Mouse (Mus musculus) hindbrain, embryonic 15.5 days (tissue): ENCODE measurements around the gene Atxn7l1. TPM values are rescaled to one million over a fixed set of nuclear protein-coding genes. Genes with fewer than 3 reads are reported as not detected.
A peak's percentile ranks its signal among the peaks of the same experiment; 100 is the strongest.

Source experiments
- ATAC-seq: fragments of 200-750 bp; cut with Nextera tagmentation; 2 replicates; pipeline ENCODE4 v1.8.0; 2017; ENCODE audit warnings: low read depth, moderate number of reproducible peaks, moderate TSS enrichment; ENCODE audit not compliant: low FRiP score
- H3K27ac ChIP-seq: fragments of 300-500 bp; sonication (generic); replicated peaks from 2 replicates; pipeline ENCODE4 v1.5.1; 2015; ENCODE audit warnings: mild to moderate bottlenecking, inconsistent platforms
- H3K27me3 ChIP-seq: fragments of 300-500 bp; sonication (generic); 2 replicates; pipeline ENCODE4 v1.6.1; 2015; ENCODE audit warnings: control low read depth, inconsistent platforms
- H3K36me3 ChIP-seq: fragments of 300-500 bp; sonication (generic); 2 replicates; pipeline ENCODE4 v1.6.1; 2015; ENCODE audit warnings: control low read depth, inconsistent platforms
- H3K4me1 ChIP-seq: fragments of 300-500 bp; sonication (generic); replicated peaks from 2 replicates; pipeline ENCODE4 v1.6.1; 2015; ENCODE audit warnings: control low read depth, inconsistent platforms
- H3K4me2 ChIP-seq: fragments of 300-500 bp; sonication (generic); 2 replicates; pipeline ENCODE4 v1.6.1; 2015; ENCODE audit warnings: moderate library complexity, mild to moderate bottlenecking, inconsistent platforms
- H3K4me3 ChIP-seq: fragments of 300-500 bp; sonication (generic); 2 replicates; pipeline ENCODE4 v1.5.1; 2015; ENCODE audit warnings: mild to moderate bottlenecking, inconsistent platforms
- H3K9ac ChIP-seq: fragments of 300-500 bp; sonication (generic); 2 replicates; pipeline ENCODE4 v1.6.1; 2015; ENCODE audit warnings: inconsistent platforms
- H3K9me3 ChIP-seq: fragments of 300-500 bp; sonication (generic); 2 replicates; pipeline ENCODE4 v1.6.1; 2016; ENCODE audit warnings: control low read depth, inconsistent platforms
- WGBS: fragments of 180-500 bp; shearing (Covaris S2); methylation state at CpG from one replicate; pipeline ENCODE4 v1.1.7; 2015; 5-methylcytosine and 5-hydroxymethylcytosine counted together
- polyA plus RNA-seq: library from polyadenylated mRNA; unstranded; fragments of >200 nt; fragmentation: Nextera tagmentation; extraction: Ambion mirVana; gene quantifications from 2 replicates; pipeline ENCODE4 v1.2.1, GENCODE M21; 2015

Gene Atxn7l1
- polyA plus RNA-seq, 1 experiment from 2014 or later, result 23.6 TPM

DNA sequence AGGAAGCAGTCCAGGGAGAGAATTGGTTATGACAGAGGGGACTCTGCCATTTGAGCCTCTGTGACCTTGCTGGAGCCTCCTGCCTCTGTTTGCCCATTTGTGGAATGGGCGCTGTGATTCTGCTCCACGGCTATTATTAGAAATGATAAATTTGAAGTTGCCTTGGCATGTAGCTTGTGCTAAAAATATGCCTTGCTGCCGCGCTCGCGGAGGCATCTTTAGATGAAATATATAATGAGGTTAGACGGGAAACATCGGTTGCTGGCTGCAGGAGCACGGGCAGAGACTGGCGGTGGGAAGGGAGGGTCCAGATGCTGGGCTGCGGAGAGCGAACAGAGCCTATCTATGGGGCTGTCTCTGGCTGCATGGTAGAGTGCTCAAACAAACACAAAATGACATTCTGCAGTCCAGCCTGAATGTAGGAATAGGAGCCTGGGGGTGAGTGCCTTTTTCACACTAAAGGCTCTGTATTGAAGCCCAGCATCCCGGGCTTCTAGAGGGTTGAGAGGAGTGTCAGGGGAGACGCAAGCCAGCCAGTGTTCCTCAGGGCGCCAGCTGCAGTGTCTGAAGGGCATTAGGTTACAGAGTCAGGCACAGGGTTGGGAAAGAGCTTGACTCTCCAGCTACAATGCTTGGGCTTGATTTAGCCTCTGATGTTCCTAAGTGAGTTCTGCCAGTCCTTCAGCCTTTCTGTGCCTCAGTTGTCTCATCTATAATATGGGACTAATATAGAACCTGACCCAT, 96.8 kb downstream of the Atxn7l1 start:
- Histone ChIP-seq H3K27ac (peak overlapping the region; percentile 57), H3K36me3 (no peaks in the 10 kb centered on the region), H3K4me2 (no peak overlapping the region)

DNA sequence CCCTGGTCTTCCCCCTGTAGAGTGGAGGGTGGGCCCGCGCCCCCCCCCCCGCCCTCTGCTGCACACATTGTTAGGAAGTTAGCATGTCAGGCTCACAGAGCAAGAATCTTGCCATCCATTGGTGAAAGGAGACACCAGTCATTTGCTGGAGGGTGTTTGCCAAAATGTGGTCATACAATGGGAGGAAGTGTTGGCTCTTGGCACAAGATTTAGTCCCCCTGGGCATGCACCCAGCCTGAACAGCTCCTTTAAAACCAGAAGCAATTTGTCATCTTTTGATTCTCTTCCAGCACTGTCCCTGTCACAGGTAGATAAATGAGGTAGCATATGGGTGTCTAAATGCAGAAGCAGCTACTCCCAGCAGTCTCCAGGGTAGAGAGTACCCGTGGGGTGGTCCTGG, 98.0 kb downstream of the Atxn7l1 start:
- Histone ChIP-seq H3K4me2 (no peak overlapping the region), H3K27ac (peak overlapping the region; percentile 56; the same call in 1 of the 2 replicates), H3K36me3 (peaks cover 3% of the 10 kb centered on the region; the same call in 1 of the 2 replicates), H3K9me3 (peaks cover 2% of the 10 kb centered on the region; the same call in 1 of the 2 replicates), H3K27me3 (no peaks in the 10 kb centered on the region), H3K4me3 (no peak overlapping the region), H3K9ac (no peak overlapping the region), H3K4me1 (peaks cover 54% of the 10 kb centered on the region)
- WGBS, result 68% methylated on average over 4 of the region's 4 CpGs
- ATAC-seq, result peak; percentile 12; the same call in 1 of the 2 replicates

More for the DNA sequence above, 96.8 kb downstream of the Atxn7l1 start:
- no peak overlapping the region for H3K4me3 ChIP-seq
- H3K27me3 ChIP-seq, result no peaks in the 10 kb centered on the region
- peaks cover 3% of the 10 kb centered on the region; the same call in 1 of the 2 replicates for H3K9me3 ChIP-seq
- no peak overlapping the region for H3K9ac ChIP-seq
- peaks cover 54% of the 10 kb centered on the region for H3K4me1 ChIP-seq
- 38% methylated on average over 15 of the region's 15 CpGs for WGBS
- no peak for ATAC-seq

DNA sequence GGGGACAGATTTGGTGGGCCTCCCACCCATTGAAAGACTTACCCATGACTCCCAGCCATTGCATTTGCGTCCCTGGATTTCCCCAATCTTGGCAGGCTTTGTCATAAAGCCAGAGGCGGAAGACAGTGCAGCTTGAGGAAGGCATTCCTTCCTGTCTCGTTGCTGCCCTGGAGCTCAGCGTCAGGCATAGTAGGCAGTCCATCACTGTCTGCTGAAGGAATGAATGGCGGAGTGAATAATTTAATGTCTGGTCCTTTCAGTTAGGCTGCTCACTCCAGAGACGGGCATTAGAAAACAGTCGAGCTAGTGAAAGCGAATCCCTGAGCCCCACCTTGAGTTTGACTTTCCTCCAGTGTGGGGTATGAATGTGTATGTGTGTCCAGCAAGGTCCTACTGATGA, 99.4 kb downstream of the Atxn7l1 start:
- Histone ChIP-seq H3K4me2 (no peak overlapping the region), H3K9me3 (no peaks in the 10 kb centered on the region), H3K27ac (0 out of 2 replicates have a peak overlapping the region, but pooled peaks have one; percentile 17), H3K36me3 (peaks cover 4% of the 10 kb centered on the region; the same call in 1 of the 2 replicates), H3K4me1 (peaks cover 57% of the 10 kb centered on the region), H3K4me3 (no peak overlapping the region), H3K27me3 (no peaks in the 10 kb centered on the region), H3K9ac (no peak overlapping the region)
- ATAC-seq, result no peak
- WGBS, result 24% methylated on average over 8 of the region's 8 CpGs

DNA sequence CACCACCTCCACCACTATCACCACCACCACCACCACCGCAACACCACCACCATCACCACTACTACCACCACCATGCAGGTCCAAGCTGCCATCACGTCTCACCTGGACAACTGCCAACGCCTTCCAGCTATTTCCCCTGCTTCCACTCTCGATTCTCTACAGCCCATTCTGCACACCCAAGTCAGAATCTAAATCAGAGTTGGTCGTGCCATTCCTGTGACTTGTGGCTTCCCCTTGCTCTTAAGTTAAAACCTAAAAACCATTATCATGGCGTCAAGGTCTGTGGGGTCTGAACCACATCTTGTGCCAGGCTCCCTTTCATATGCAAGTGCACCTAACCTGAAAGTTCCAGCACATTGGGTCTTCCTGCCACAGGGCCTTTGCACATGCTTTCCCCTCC, 102.7 kb downstream of the Atxn7l1 start:
- no peak overlapping the region for H3K27ac ChIP-seq
- H3K9ac ChIP-seq, result no peak overlapping the region
- H3K27me3 ChIP-seq, result no peaks in the 10 kb centered on the region
- no peak overlapping the region for H3K4me3 ChIP-seq
- H3K4me1 ChIP-seq, result peaks cover 59% of the 10 kb centered on the region
- no peaks in the 10 kb centered on the region for H3K9me3 ChIP-seq
- no peak for ATAC-seq
- H3K4me2 ChIP-seq, result no peak overlapping the region
- 94% methylated on average over 6 of the region's 6 CpGs for WGBS
- H3K36me3 ChIP-seq, result peaks cover 4% of the 10 kb centered on the region; the same call in 1 of the 2 replicates

DNA sequence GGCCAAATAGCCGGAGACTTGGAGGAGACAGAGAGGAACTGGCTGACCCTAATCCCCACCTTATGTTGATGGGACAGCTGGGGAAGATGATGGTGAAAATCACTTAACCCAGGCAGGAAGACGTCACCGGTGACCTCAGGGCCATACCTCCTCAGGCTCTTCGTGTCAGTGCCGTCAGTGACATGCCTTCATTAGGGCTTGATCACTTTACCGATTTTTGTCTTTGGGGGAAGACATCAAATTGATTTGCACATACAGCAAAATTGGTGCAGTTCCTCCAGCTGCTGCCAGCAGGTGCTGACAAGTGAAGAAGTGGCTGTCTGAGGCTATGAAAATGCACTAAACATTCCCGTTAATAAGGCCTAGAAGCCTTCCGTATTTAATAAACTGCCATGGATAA, 103.9 kb downstream of the Atxn7l1 start:
- peaks cover 47% of the 10 kb centered on the region for H3K4me1 ChIP-seq
- ATAC-seq, result no peak
- H3K9me3 ChIP-seq, result no peaks in the 10 kb centered on the region
- H3K27me3 ChIP-seq, result no peaks in the 10 kb centered on the region
- peaks cover 4% of the 10 kb centered on the region; the same call in 1 of the 2 replicates for H3K36me3 ChIP-seq
- H3K9ac ChIP-seq, result no peak overlapping the region
- WGBS, result 50% methylated on average over 8 of the region's 8 CpGs
- no peak overlapping the region for H3K4me2 ChIP-seq
- no peak overlapping the region for H3K27ac ChIP-seq
- no peak overlapping the region for H3K4me3 ChIP-seq

DNA sequence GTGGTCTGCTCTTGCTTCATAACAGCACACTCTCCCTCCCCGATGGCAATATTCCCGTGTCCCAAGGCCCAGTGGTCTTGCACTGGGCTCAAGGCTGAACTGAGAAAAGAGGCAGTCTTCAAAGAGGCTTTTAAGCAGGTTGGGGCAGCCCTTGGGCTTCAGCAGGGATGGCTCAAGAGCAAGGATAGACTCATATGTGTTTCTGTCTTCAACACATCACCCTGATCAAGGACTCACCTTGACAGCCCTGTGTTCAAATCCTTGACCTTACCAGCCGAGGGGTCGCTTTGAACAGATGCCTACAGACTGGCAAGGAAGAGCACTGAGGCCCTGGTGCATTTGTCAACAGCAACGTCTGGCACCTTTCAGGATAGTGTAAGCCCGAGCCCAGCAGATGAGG, 105.1 kb downstream of the Atxn7l1 start:
- Histone ChIP-seq H3K27ac (peak overlapping the region; percentile 61; the same call in 1 of the 2 replicates), H3K4me1 (peaks cover 39% of the 10 kb centered on the region), H3K36me3 (peaks cover 4% of the 10 kb centered on the region; the same call in 1 of the 2 replicates), H3K4me2 (no peak overlapping the region), H3K9me3 (no peaks in the 10 kb centered on the region), H3K4me3 (no peak overlapping the region), H3K27me3 (no peaks in the 10 kb centered on the region), H3K9ac (no peak overlapping the region)
- WGBS, result 75% methylated on average over 6 of the region's 6 CpGs
- peak; percentile 36; the same call in 1 of the 2 replicates for ATAC-seq

DNA sequence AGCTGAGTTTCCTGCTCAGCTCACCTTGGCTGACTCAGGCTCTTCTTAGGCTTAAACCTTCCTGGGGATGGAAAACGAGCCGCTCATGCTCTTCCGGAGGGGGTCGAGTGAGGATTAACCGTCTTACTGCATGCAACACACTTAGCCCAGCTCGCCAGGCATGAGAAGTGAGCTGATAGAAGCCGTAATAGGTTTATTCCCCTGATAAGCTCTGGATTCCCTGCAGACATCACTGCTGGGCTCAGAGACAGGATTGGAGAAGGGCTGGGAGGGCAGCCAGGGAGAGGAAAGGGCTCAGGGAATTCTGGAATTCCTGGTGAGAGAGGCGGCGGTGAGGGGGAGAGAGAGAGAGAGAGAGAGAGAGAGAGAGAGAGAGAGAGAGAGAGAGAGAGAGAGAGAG, 105.7 kb downstream of the Atxn7l1 start:
- Histone ChIP-seq H3K9me3 (no peaks in the 10 kb centered on the region), H3K9ac (no peak overlapping the region), H3K27ac (peak overlapping the region; percentile 65), H3K4me3 (no peak overlapping the region), H3K36me3 (peaks cover 4% of the 10 kb centered on the region; the same call in 1 of the 2 replicates), H3K4me1 (peaks cover 35% of the 10 kb centered on the region), H3K27me3 (no peaks in the 10 kb centered on the region), H3K4me2 (no peak overlapping the region)
- WGBS, result 40% methylated on average over 9 of the region's 9 CpGs
- ATAC-seq, result no peak

DNA sequence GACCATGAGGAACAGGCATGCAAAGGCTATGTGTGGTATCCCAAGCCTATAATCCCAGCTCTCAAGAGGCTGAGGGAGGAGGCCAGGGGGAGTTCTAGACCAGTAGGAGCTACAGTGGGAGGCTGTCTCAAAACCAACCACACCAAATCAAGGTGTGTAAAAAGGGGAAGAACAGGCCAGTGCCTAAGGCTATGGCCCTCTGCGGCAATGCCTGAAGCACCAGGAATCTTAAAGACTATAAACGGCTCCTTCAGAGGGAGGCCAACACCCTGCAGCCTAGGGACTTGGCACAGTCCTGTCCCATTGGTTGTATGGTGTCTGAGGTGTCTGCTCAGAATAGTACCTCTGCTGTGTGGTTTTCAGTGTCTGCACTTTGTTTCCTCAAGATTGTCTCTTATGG, 107.8 kb downstream of the Atxn7l1 start:
- 92% methylated on average over 2 of the region's 2 CpGs for WGBS
- Histone ChIP-seq H3K4me3 (no peak overlapping the region), H3K4me2 (no peak overlapping the region), H3K9me3 (no peaks in the 10 kb centered on the region), H3K27me3 (no peaks in the 10 kb centered on the region), H3K36me3 (peaks cover 4% of the 10 kb centered on the region; the same call in 1 of the 2 replicates), H3K27ac (no peak overlapping the region), H3K4me1 (peaks cover 31% of the 10 kb centered on the region), H3K9ac (no peak overlapping the region)
- ATAC-seq, result no peak

DNA sequence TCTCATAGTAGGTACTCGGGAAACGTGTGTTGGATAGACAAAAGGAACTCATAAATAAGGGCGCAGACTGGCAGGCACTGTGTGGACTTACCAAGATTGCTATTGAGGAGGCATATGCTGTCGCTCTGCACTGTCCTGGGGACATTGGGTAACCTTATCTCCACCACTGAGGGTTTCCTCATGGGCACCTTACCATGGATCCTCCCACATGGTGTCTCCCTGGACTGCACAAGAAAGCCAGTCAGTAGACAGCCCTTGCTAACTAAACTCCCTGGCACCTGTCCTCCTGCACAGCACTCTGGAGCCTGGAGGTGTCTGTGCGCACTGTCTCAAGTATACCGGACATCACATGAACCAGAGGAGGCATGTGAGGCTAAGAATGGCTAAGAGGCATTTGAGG, 108.9 kb downstream of the Atxn7l1 start:
- ATAC-seq, result no peak
- 94% methylated on average over 6 of the region's 6 CpGs for WGBS
- H3K27me3 ChIP-seq, result no peaks in the 10 kb centered on the region
- H3K36me3 ChIP-seq, result no peaks in the 10 kb centered on the region
- no peak overlapping the region for H3K4me2 ChIP-seq
- no peak overlapping the region for H3K4me3 ChIP-seq
- H3K9ac ChIP-seq, result no peak overlapping the region
- H3K4me1 ChIP-seq, result peaks cover 28% of the 10 kb centered on the region
- H3K27ac ChIP-seq, result no peak overlapping the region
- no peaks in the 10 kb centered on the region for H3K9me3 ChIP-seq

DNA sequence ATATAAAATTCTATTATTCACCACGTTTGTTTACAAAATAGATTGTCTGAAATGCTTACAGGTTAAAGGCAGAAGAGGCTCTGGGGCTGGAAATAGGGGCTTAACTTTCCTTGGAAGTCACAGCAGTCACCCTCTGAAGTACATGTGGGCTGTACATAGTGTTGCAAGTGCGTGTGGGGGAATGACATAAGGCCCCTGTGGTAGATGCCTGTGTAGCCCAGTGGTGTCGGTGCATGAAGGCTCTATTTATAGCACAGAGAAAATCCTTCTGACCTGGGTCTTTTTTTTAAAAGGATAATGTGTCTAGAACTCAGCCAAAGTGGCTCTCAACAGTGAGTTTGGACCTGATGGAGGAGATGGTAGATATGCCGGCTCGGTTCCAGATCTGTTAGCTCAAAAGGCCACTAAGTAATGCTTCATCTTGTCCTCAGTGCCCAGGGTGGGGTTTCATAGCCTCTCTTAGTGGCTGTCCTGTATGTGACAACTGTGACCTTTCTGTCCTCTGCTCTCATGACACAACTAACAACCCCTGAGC, 111.6 kb downstream of the Atxn7l1 start:
- H3K27me3 ChIP-seq, result no peaks in the 10 kb centered on the region
- H3K4me1 ChIP-seq, result 0 out of 2 replicates have a peak, but pooled peaks cover 11% of the 10 kb centered on the region
- H3K27ac ChIP-seq, result no peak overlapping the region
- no peak overlapping the region for H3K4me2 ChIP-seq
- no peak overlapping the region for H3K9ac ChIP-seq
- WGBS, result 93% methylated on average over 5 of the region's 5 CpGs
- no peak overlapping the region for H3K4me3 ChIP-seq
- no peaks in the 10 kb centered on the region for H3K9me3 ChIP-seq
- H3K36me3 ChIP-seq, result no peaks in the 10 kb centered on the region
- ATAC-seq, result no peak

DNA sequence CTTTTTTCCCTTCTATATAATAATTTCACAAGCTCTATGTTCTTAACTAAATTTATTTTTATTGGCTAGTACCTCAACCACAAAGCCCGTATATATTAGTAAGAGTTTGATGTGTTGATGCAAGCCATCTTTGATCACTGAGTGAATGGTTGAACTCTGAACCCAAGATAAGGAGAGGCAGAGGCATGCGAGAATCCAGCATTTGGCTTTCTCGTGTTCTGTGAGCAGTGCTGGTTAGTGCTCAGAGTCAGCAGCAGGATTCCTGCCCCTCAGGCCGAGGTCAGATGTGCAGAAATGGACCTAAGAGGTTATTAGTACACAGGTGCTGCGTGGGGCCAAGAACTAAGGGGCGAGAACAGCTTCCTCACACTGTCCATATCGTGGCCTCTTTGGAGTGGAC, 113.1 kb downstream of the Atxn7l1 start:
- no peaks in the 10 kb centered on the region for H3K27me3 ChIP-seq
- H3K9me3 ChIP-seq, result no peaks in the 10 kb centered on the region
- no peak for ATAC-seq
- no peak overlapping the region for H3K4me2 ChIP-seq
- H3K4me1 ChIP-seq, result no peaks in the 10 kb centered on the region
- H3K27ac ChIP-seq, result no peak overlapping the region
- no peak overlapping the region for H3K9ac ChIP-seq
- no peak overlapping the region for H3K4me3 ChIP-seq
- H3K36me3 ChIP-seq, result no peaks in the 10 kb centered on the region
- WGBS, result 90% methylated on average over 7 of the region's 7 CpGs

DNA sequence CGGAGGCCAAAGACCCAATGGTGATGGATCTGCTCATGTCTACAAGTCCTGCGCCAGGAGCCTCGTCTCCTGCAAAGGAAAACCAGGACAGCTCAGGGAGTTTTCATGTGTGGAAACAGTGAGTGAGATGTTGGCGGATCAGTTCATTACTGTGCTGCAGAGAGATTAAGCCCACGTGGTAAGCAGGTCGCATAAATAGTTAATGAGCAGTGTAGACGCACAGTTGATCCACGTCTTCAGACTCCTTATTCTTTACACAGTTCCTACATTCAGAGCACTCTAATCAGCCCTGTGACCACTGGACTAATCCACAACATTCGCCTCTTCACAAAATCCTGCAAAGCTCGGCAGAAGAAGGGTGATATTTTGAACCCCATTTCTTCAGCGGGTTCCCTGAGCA, 118.4 kb downstream of the Atxn7l1 start:
- Histone ChIP-seq H3K9me3 (no peaks in the 10 kb centered on the region), H3K4me3 (no peak overlapping the region), H3K4me1 (peaks cover 6% of the 10 kb centered on the region), H3K27ac (no peak overlapping the region), H3K4me2 (no peak overlapping the region), H3K36me3 (no peaks in the 10 kb centered on the region), H3K27me3 (no peaks in the 10 kb centered on the region), H3K9ac (no peak overlapping the region)
- ATAC-seq, result no peak
- WGBS, result 86% methylated on average over 11 of the region's 11 CpGs
